Mouse (Mus musculus) common myeloid progenitor, adult 5-6 weeks (primary cell): ENCODE results near the gene Vegfa. TPM values are rescaled to one million over a fixed set of nuclear protein-coding genes. Genes with fewer than 3 reads are reported as not detected.

Experiments
- ATAC-seq: replicated peaks from 2 replicates; pipeline ENCODE4 v1.8.0; 2016; ENCODE audit warnings: low read depth, mild to moderate bottlenecking, moderate TSS enrichment, inconsistent platforms; ENCODE audit not compliant: poor library complexity, severe bottlenecking
- total RNA-seq: library from RNA; stranded (forward); fragments of 200-1000, 187-1606 nt; gene quantifications from 2 replicates; pipeline ENCODE4 v1.2.3, GENCODE M21; 2017

Vegfa gene
- total RNA-seq, 1 experiment from 2014 or later: 17.9 TPM

GRCm38 (mm10) chr17:46053291-46053842 lies 21.2 kb upstream of the Vegfa start:
- ATAC-seq: no peak

GRCm38 (mm10) chr17:46052146-46052545 lies 20.0 kb upstream of the Vegfa start:
- no peak for ATAC-seq

GRCm38 (mm10) chr17:46051356-46051755 lies 19.2 kb upstream of the Vegfa start:
- no peak for ATAC-seq

- ATAC-seq: 0 out of 2 replicates have a peak, but pooled peaks have one; percentile 31
Observed at GRCm38 (mm10) chr17:46049567-46049966, 17.4 kb upstream of the Vegfa start.

GRCm38 (mm10) chr17:46048184-46048583 lies 16.0 kb upstream of the Vegfa start:
- no peak for ATAC-seq

- 0 out of 2 replicates have a peak, but pooled peaks have one; percentile 34 for ATAC-seq
Observed at GRCm38 (mm10) chr17:46045742-46046141, 13.6 kb upstream of the Vegfa start.

GRCm38 (mm10) chr17:46044953-46045352 lies 12.8 kb upstream of the Vegfa start:
- no peak for ATAC-seq

- no peak for ATAC-seq
Observed at GRCm38 (mm10) chr17:46042158-46042557, 10.0 kb upstream of the Vegfa start.

- no peak for ATAC-seq
Observed at GRCm38 (mm10) chr17:46041679-46042078, 9.5 kb upstream of the Vegfa start.

- peak; percentile 69 for ATAC-seq
Observed at GRCm38 (mm10) chr17:46041223-46041622, 9.1 kb upstream of the Vegfa start.

- ATAC-seq: 0 out of 2 replicates have a peak, but pooled peaks have one; percentile 4
Observed at GRCm38 (mm10) chr17:46040561-46040960, 8.4 kb upstream of the Vegfa start.

GRCm38 (mm10) chr17:46038906-46039305 lies 6.7 kb upstream of the Vegfa start:
- ATAC-seq: no peak

- no peak for ATAC-seq
Observed at GRCm38 (mm10) chr17:46036400-46036799, 4.2 kb upstream of the Vegfa start.

GRCm38 (mm10) chr17:46034110-46034509 lies 1.9 kb upstream of the Vegfa start:
- no peak for ATAC-seq

- no peak for ATAC-seq
Observed at GRCm38 (mm10) chr17:46033607-46034006, 1.4 kb upstream of the Vegfa start.

- ATAC-seq: no peak
Observed at GRCm38 (mm10) chr17:46033122-46033521, 953 bp upstream of the Vegfa start.

- no peak for ATAC-seq
Observed at GRCm38 (mm10) chr17:46031621-46032211, 453 bp downstream of the Vegfa start.

GRCm38 (mm10) chr17:46030731-46031620 lies 1.2 kb downstream of the Vegfa start:
- 0 out of 2 replicates have a peak, but pooled peaks have one; percentile 12 for ATAC-seq

- no peak for ATAC-seq
Observed at GRCm38 (mm10) chr17:46030323-46030730, 1.8 kb downstream of the Vegfa start.

GRCm38 (mm10) chr17:46029554-46030207 lies 2.5 kb downstream of the Vegfa start:
- no peak for ATAC-seq
